Mouse (Mus musculus) 3134 (cell line): ENCODE data around the gene Gm3047.
"Not testable (repeated sequence)": the region's sequence is repeated elsewhere in the genome, so short reads cannot be mapped to it uniquely, and the experiment has no call there.

Experiments
- DNase-seq: peaks from one replicate; pipeline ENCODE4 v3.0.0-alpha.2; 2011; ENCODE audit warnings: low spot score; ENCODE audit not compliant: insufficient read length; ENCODE audit errors: extremely low read depth

Gm3047 gene

GRCm38 (mm10) chr14:4555105-4555504, at the start of gene Gm3047:
Gene Gm3047 (plus strand): TSS chr14:4555405.
- DNase-seq, result not testable (repeated sequence)
